Mouse (Mus musculus) skeletal muscle tissue, adult 2 months (tissue): ENCODE measurements around the gene Atxn7.

Source experiments
- DNase-seq: peaks from one replicate; pipeline ENCODE4 v3.0.0-alpha.2; 2012; ENCODE audit warnings: low read depth, low spot score

Gene Atxn7

DNA sequence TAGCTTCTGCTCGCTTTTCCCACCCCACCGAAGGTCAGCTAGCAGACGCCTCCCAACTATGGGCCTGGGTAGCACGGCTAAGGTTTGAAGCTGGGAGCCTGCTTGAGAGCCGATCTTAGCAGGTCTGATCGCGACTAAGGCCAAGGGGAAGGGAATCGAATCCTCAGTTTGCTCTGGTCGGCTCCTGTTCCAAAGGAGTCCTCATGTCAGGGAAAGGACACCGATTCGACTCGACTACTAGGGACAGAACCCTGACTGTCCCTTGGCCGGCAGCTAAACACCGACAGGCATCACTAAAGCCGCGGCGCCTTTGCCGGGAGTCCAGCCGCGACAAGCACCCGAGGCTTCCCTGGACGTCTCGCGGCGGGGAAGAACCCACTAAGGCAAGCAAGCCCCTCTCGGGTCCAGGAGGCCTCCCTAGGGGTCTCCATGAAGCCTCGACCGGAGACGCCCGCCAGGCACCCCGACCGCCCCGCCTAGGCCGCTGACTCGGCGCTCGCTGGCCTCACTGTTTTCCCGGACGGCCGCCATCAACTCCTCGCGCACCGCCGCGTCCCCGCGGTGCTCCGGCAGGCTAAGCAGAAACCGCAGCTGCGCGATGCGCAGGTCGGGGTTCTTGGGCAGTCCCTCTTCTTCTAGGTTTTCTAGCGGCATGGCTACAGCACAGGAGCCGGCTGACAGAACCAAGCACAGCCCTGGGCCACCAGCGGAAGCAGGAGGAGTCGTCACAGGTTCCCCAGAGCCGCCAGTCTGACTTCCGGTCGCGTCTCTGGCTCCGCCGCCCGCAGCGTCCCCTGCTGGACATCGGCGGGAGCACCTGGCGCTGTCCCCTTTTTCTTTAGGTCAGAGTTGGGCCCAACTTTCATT, 159.2 kb downstream of the Atxn7 start, which contains the start of gene Psmd6:
Gene Psmd6, minus strand, starts transcription at position 755 of the 867 bp plus-strand sequence.
- peak; percentile 75 for DNase-seq
